Mouse (Mus musculus) left cerebral cortex, adult 9 months (tissue): Measurements from ENCODE around the gene Kdm4b.

Experiments used
- DNase-seq, 2 experiments: peaks; one replicate each; pipeline ENCODE4 v3.0.0; 2022; ENCODE audit warnings: low spot score in 2 of 2

Gene Kdm4b

DNA sequence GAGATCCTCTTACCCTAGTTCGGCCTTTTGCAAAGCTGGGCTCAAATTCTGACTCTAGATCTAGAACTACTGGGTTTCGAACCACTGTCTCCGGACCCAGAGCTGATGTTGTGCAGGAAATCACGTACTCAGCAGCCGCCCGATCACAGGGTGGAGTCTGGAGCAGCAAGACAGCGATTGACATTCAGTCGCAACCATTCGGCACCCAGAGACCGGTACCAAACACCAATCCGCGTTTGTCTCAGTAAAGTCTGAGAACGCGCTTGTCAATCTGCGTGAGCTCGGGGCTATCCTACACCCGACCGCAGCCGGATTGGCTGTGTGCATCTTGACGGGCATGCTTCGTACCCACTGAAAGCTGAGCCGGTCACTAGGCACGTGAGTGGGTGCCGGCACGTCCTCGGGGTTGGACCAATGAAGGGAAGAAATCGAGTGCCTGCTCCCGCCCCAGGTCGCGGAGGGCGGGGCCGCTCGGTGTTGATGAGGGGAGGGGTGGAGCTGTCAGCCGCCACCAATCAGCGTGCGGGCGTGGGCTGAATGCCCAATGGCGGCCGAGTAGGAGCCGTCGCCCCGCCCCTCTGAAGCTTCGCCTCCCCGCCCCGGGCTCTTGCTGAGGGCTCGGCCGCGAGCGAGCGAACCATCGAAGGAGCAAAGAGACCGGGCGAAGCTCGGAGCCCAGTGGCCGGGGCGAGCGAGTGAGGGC is at the start of gene Kdm4b:
Gene Kdm4b, plus strand, starts transcription at position 613 of the 703 bp plus-strand sequence.
- peak; percentile 100 for DNase-seq

GRCm38 (mm10) chr17:56276643-56277566 is 49.0 kb upstream of the Kdm4b start, which contains the start of gene Ticam1:
Gene Ticam1, minus strand, starts transcription at chr17:56276786.
- peak in 1 of 2 experiments; percentile 86 for DNase-seq

GRCm38 (mm10) chr17:56277567-56277893 is 48.3 kb upstream of the Kdm4b start:
- no peak for DNase-seq

DNA sequence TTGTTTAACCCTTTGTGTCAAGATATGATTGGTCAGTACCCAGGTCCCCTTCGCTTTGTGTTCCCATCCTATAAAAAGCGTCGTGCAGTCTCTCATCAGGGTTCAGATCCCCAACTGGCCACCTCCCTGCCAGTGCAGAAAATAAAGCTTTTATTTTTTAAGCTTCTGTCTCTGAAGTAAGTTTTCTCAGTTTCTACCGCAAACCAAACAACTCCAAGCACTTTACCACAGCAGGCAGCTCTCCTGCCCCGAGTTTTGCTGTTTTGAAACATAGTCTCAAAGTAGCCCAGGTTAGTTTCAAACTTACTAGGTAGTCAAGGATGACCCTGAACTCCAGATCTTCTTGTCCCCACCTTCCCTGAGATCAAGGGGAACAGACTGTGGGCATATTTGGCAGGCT is 47.5 kb upstream of the Kdm4b start:
- DNase-seq, result no peak

- DNase-seq, result no peak
These were observed 46.2 kb upstream of the Kdm4b start for GRCm38 (mm10) chr17:56279481-56280155.

- no peak for DNase-seq
These were observed 44.7 kb upstream of the Kdm4b start for GRCm38 (mm10) chr17:56281193-56281592.

GRCm38 (mm10) chr17:56282802-56283201 is 43.1 kb upstream of the Kdm4b start:
- DNase-seq, result peak in 1 of 2 experiments; percentile 54

DNA sequence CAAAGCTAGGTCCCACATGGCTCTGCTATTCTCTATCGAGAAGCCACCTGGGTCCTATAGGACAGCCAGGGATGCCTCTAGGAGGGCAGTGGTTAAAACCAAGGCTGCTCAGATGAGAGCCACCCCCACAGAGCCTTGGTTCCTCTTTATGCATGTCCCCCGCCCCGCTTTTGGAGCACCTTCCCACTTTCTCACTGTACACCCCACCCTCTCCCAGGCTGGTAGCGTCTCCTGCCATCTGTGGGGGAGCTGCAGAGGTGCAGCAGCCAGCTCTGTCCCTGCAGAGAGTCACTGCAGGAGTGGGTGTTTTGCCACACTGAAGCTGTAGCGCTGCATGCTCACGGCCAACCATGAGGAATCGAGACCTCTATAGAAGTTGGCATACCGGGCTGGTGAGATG is 42.5 kb upstream of the Kdm4b start:
- peak in 1 of 2 experiments; percentile 69 for DNase-seq

- DNase-seq, result no peak
These were observed 39.9 kb upstream of the Kdm4b start for GRCm38 (mm10) chr17:56285995-56286394.

DNA sequence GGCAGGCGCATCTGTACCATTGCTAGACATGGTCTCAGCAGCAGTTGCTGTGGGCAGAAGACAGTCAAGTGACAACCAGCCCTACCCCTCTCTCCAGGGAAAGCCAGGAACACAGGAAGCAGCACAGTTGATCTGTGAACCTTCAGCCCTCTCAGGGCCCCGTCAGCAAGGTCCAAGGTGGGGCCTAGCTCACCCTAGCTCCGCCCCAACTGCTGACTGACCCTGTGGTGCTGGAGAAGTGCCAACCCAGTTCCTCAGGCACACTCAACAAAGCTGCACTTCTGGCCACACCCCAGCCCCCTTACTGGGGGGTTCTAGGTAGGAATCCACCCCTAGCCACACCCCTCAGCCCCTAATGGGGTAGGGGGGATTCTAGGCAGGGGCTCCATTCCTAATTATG is 38.0 kb upstream of the Kdm4b start:
- no peak for DNase-seq

DNA sequence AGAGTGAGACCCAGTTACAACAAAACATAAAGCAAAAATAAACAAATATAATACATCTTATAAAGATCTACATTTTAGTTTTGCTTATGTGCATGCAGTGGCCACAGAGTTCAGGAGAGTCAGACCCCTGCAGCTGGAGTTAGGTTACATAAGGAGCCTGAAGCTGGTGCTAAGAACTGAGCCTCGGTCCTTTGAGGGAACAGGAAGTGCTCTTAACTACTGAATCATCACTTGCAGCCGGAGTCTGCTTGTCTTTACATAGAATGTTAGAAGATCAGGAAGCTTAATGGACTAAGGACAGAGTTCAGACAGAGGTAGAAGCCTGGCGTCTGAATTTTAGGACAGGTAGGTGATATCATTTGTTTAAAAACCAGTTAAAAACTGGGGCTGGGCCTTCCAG is 37.0 kb upstream of the Kdm4b start:
- no peak for DNase-seq

DNA sequence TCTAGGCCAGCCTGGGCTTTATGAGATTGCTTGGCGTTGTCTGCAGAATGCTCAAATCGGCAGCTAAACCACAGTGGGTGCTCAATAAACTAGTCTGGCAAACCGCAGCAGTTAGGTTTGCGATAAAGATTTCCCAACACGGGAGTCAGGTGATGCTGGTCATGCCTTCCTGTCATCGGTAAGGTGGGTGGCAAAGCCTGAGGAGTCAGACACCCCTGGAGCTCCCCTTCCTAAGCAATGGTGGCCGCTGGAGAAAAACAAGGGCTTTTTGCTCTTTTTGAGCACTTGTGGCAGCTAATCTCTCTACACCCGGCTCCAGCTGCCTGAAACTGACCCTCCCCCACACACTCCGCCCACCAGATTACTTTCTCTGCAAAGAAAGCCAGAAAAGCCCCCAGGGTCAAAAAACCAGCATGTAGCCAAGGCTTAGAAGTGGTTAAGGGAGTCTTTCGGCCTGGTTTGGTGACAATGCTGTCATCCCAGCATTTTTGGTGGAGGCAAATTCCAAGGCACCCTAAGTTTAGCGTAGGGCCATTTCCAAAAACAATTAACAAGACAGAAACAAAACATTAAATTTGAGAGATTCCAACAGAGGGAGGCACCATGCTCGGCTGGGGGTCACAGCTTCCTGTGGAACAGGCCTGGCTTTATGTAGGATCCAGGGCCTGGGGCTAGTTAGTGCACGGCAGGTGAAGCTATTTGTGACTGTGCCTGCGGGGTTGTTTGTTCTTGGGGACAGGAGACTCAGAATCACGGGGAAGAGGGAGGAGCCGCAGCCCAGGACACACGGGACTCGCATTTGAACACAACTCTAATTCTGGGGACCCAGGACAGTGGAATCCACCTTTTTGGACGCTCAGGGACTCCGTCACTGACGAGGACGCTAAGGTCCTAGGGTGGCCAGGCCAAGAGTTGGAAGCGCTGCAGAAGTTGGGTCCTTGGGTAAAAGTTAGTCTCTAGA is 36.2 kb upstream of the Kdm4b start:
- DNase-seq, result no peak

DNA sequence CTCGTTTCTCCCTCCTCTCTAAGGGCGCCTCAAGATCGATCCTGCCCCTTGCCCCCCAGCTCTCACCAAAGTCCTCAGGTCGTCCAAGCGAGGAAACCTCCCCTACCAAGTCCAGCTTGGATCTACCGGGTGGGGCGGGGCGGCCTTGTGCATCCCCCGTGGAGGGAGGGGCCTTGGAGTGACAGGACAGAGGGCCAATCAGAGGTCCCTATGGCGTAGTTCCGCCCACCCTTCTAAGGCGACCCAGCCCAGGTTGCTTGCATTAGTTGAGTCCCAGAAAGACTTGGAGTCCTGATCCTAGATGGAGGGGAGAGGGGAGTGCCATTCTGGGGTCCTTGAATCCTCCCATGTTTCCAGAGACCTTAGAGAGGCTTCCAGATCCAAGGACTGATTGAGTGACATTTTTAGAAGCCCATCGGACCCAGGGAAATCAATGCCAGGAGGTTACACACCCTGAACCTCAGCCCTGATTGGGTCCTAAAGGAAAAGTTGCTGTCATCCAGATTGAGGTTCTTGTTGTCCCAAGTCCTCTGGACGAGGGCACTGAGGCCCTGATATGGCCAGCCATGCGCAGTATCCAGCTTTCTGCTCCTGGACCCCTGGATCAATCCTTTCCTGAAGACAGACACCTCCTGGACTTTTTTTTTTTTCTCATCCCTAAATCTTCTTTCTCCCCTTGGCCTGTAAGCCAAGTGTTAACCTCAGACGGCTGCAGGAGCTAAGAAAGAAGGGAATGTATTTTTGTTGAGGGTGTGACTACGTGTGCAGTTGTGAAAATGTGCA is 35.3 kb upstream of the Kdm4b start:
- DNase-seq, result peak in 1 of 2 experiments; percentile 80

DNA sequence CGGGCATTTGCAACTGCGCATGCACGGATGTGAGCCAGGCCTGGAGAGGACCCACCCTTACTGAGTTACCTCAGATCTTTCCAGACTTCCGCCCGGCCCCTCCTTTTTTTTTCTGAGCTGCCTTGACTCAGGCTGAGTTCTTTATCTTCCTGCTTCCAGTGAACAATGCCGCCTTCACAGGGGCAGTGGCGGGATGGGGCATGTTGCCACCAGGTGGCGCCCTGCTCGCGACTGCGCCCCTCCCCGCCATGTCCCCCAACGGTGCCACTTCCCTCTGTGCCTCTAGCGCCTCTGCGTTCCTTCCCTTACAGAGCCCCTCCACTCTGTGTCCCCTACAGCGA is 34.7 kb upstream of the Kdm4b start:
- peak in 1 of 2 experiments; percentile 80 for DNase-seq

DNA sequence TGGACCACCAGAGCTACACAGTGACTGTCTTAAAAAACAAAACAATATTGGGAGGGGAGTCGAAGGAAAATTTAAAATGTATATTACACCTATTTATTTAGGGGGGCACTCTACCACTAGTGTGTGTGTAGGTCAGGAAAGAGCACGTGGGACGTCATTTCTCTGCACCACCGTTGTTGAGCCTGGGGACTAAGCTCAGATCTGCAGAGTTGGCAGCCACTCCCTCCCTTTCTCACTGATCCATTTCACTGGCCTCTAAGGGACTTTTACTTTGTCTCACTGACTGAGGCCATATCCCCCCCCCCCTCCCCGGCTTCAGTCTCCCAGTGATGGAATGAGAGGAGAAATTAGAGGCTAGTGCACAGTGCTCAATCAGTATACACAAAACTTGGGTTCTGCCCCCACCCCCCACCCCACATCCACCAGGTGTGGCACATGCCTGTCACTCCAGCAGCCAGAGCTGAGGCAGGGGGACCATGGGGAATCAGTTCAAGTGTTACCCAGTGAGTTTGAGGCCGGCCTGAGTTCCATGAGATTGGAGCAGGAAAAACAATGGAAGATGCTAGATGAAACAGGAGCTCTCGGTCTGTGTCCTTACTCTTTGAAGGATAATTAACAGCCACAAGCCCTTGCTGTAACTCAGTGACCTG is 33.9 kb upstream of the Kdm4b start:
- no peak for DNase-seq

DNA sequence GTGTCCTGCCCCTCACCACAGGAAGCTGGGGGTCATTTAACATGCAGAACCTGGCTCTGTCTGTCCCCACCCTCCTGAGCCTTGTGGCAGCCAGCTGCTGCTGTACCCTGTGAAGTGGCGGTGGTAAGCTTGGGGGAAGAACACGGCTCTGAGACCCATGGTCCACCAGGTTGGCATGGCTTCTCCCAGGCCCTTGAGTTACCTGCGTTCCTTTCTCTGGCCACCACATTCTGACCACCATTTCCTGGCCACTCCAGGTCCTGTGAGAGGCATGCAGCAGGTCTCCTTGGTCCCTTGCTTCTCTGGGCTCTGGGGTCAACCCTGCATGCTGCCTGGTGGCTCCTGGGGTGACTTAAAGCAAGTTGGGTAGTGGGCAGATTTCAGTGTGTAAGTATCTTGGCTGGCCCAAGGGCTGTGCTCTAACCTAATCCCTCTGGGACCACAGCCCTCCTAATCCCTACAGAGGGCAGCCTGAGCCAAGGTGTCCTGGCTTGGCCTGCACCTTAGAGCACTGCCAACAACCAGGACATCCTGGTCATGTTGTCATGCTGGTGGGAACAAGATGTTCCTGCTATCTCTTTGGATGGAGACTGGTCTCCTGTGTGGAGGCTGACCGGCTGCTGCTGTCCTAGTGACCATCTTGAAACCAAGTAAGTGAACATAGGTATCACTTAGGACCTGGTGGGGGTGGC is 33.2 kb upstream of the Kdm4b start, which contains the start of gene Plin3:
Gene Plin3, minus strand, starts transcription at position 343 of the 692 bp plus-strand sequence.
- no peak for DNase-seq

DNA sequence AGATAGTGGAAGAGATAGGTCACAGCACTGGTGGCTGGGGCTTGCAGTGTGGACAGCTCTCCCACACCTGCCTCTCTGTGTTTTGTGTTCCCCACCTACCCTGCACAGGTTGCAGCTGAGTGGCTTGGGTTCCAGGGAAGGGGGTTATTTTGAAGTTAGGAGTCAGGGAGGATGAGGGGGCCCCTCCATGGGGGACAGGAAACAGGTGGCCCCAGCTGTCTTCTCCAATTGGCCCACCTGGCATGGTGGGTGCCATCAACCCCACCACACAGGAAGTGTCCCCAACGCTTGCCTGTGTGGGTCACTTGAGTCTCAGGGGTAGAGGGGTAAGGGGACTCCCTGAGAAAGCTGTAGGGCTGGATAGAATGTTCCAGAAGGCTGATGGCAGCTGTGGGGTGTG is 32.6 kb upstream of the Kdm4b start:
- DNase-seq, result no peak

DNA sequence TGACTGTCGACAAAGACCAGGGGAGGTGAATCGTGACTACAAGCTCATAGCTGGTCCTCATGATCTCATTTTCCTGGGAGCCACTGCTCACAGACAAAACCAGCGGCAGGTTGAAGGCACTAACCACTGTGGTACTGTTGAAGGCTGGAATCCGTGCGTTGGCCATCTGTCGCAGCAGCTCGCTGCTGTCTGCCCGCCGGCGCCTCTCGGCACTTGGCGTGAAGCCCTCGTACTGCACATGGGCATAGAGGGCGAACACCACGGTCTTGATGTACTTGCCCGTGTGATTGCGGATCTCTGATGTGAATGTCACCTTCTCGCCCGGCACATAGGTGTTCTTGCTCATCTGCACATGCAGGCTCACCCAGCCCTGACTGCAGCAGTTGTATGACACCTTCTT is 31.6 kb upstream of the Kdm4b start:
- no peak for DNase-seq

- DNase-seq, result no peak
These were observed 29.7 kb upstream of the Kdm4b start for GRCm38 (mm10) chr17:56296201-56296600.
